Mouse (Mus musculus): ENCODE results near the gene Tnfsf13.
A peak's percentile ranks its signal among the peaks of the same experiment; 100 is the strongest.

Tnfsf13 gene

DNA sequence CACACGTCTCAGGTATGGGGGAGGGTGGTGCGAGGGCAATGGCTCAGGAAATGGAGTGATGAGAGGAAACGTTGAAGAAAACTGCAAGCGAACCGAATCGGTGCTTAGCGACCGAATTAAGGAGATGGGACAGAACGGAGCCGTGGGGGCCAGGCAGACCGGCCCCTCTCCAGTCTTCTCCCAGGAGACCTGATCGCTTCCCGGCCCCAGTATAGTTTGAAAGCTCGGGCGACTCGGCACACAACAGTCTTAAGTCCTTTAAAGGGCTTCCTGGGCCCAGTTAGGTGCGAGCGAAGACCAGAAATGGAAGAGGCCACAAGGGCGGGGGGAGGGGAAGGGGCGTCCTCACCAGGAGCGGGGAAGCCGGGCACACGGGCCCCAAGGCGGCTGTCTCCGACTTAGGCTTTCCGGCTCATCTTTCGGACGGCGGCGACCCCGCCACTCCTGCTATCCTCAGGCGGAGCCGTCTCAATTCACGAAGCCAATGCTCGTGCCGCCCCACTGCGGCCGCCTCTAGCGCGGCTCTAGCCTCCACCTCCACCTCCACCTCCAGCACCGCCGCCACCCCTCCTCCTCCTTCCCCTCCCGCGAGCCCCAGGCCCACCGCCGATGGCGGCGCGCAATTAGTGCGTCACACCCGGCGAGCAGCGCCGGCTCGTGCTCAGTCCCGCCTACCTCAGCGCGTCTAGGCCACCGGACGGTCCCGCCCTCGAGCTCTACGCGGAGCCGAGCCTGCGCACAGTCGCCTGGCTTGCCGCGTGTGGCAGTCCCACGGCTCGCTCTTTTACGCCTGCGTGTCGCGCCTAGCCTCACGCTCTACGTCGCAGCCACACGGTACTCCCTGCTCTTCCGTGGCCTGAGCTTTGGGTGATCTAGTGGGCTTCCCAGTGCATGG lies 4.0 kb downstream of the Tnfsf13 start, which contains the start of gene Senp3:
Senp3 (minus strand) TSS at position 771 of the 895 bp plus-strand sequence.
- Histone ChIP-seq H3K27me3 (ENCODE audit: insufficient read depth, low read length) (no peaks in the 10 kb centered on the region), H3K4me1 (replicated peaks; ENCODE audit: low read depth, low read length) (peaks cover 85% of the 10 kb centered on the region), H3K36me3 (ENCODE audit: insufficient read depth, low read length) (peaks cover 56% of the 10 kb centered on the region), H3K4me3 (replicated peaks; ENCODE audit: low read length) (peak within 1 kb of the TSS; percentile 95), H3K9me3 (ENCODE audit: low read length) (no peaks in the 10 kb centered on the region)
- TF ChIP-seq CTCF (conservative IDR thresholded peaks at IDR 0.05; ENCODE audit: low read length) (no peak), NANOG (IDR thresholded peaks at IDR 0.05; ENCODE audit: borderline replicate concordance, low read length) (no peak), POU5F1 (IDR thresholded peaks at IDR 0.05; ENCODE audit: borderline replicate concordance, low read length) (no peak)

DNA sequence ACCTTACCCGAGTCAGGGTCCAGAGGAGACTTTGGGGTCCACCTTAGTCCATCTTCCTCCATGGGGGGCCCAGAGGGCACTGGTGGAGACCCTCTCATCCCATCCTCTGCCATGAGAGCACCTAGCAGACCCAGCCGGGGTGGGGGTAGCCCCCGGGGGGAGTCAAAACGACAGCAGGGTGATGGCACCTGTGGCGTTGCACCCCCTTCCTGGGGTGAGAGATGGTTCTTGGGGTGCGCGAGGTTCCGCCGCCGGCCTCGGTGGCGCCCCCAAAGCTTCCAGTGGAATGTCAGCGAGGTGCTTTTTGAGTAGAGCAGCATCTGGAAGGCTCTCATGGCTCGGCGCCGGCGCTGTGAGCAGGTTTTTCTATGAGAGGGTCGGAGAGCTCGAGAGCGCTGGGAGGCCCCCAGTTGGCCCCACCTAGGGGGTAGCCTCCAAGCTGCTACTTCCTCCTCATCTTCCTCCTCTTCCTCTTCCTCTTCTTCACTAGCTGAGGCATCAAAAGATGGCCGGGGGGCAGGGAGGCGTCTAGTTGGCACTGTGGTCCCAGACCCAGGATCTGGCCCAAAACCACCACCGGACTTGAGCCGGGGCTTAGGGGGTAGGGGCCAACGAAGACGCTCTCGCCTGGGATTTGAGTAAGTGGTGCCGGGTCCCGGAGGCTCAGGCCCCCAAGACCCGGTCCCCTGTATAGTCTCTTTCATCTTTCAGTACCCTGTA lies 5.3 kb downstream of the Tnfsf13 start:
- no peaks in the 10 kb centered on the region for H3K9me3 ChIP-seq (ENCODE audit: low read length)
- H3K4me3 ChIP-seq (replicated peaks; ENCODE audit: low read length), result peak overlapping the region; percentile 95
- H3K27me3 ChIP-seq (ENCODE audit: insufficient read depth, low read length), result no peaks in the 10 kb centered on the region
- peaks cover 68% of the 10 kb centered on the region for H3K36me3 ChIP-seq (ENCODE audit: insufficient read depth, low read length)
- H3K4me1 ChIP-seq (replicated peaks; ENCODE audit: low read depth, low read length), result peaks cover 85% of the 10 kb centered on the region
- TF ChIP-seq NANOG (IDR thresholded peaks at IDR 0.05; ENCODE audit: borderline replicate concordance, low read length) (no peak), POU5F1 (IDR thresholded peaks at IDR 0.05; ENCODE audit: borderline replicate concordance, low read length) (no peak), CTCF (conservative IDR thresholded peaks at IDR 0.05; ENCODE audit: low read length) (no peak)

DNA sequence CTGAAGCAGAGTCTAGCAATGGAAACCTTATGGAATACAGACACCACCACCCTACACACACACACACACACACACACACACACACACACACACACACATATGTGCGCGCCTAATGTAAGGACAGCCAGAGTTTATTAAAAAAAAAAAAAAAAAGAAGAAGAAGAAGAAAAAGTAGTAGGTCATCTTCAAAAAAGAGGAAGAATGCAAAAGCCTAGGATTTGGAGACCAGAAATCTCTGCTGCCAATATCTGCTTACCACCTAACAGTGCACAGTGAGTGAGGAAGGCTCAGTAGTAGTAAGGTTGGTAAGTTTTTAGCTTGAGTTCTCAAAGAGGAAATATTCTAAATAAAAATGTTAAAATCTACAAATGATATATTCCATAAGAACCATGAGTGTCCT lies 6.4 kb downstream of the Tnfsf13 start:
- Histone ChIP-seq H3K27me3 (ENCODE audit: insufficient read depth, low read length) (no peaks in the 10 kb centered on the region), H3K36me3 (ENCODE audit: insufficient read depth, low read length) (peaks cover 77% of the 10 kb centered on the region), H3K9me3 (ENCODE audit: low read length) (no peaks in the 10 kb centered on the region), H3K4me3 (replicated peaks; ENCODE audit: low read length) (peak overlapping the region; percentile 95), H3K4me1 (replicated peaks; ENCODE audit: low read depth, low read length) (peaks cover 85% of the 10 kb centered on the region)
- TF ChIP-seq NANOG (IDR thresholded peaks at IDR 0.05; ENCODE audit: borderline replicate concordance, low read length), result no peak
- no peak for TF ChIP-seq CTCF (conservative IDR thresholded peaks at IDR 0.05; ENCODE audit: low read length)
- TF ChIP-seq POU5F1 (IDR thresholded peaks at IDR 0.05; ENCODE audit: borderline replicate concordance, low read length), result no peak

DNA sequence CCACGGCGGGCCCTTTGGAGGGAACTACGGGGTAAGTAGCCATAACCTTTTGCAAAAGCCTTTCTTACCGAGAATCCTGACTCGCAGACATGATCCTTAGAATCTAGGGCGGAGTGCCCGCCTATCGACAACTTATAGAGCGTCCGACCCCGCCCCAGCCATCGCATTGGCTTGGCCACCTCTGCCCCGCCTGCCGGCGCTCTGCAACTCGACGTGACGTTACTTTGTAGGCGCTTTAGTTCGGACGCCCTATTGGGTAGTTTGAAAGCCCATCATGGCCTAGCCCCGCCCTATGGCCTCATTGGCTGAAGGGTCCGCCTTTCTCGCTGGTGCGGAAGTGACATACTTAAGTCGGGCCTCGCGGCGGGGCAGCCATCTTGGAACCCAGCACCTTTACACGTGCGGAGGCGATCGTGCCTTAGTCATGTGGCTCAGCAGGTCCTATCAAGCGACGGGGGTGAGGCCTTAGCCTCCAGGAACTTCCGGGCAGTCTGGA lies 13.3 kb downstream of the Tnfsf13 start, which contains the start of gene Eif4a1:
Eif4a1 (minus strand) TSS at position 213 of the 496 bp plus-strand sequence.
- H3K27me3 ChIP-seq (ENCODE audit: insufficient read depth, low read length), result no peaks in the 10 kb centered on the region
- peak within 1 kb of the TSS; percentile 99 for H3K4me3 ChIP-seq (replicated peaks; ENCODE audit: low read length)
- peaks cover 76% of the 10 kb centered on the region for H3K4me1 ChIP-seq (replicated peaks; ENCODE audit: low read depth, low read length)
- H3K36me3 ChIP-seq (ENCODE audit: insufficient read depth, low read length), result peaks cover 91% of the 10 kb centered on the region
- no peak for TF ChIP-seq NANOG (IDR thresholded peaks at IDR 0.05; ENCODE audit: borderline replicate concordance, low read length)
- TF ChIP-seq POU5F1 (IDR thresholded peaks at IDR 0.05; ENCODE audit: borderline replicate concordance, low read length), result no peak
- TF ChIP-seq CTCF (conservative IDR thresholded peaks at IDR 0.05; ENCODE audit: low read length), result no peak
- no peaks in the 10 kb centered on the region for H3K9me3 ChIP-seq (ENCODE audit: low read length)

DNA sequence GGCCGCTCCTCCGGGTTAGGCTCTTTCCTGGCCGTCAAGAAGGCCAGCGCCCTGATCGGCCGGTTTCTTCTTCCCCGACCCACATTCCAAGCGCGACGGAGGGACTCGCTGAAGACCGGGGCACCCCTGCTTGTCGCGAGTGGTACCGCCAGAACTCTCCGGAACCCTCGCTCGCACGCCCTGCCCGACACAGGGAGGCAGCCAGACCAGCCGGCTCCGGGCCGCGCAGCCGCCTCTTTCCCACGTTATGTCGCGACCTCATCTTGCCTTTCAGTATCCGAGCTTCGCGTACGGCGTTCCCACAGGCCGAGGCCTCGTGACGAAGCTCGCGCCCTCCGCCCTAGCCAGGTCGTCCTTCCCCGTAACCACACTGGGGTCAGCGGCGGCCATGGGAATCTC lies 13.9 kb downstream of the Tnfsf13 start:
- TF ChIP-seq CTCF (conservative IDR thresholded peaks at IDR 0.05; ENCODE audit: low read length) (no peak), POU5F1 (IDR thresholded peaks at IDR 0.05; ENCODE audit: borderline replicate concordance, low read length) (no peak), NANOG (IDR thresholded peaks at IDR 0.05; ENCODE audit: borderline replicate concordance, low read length) (no peak)

DNA sequence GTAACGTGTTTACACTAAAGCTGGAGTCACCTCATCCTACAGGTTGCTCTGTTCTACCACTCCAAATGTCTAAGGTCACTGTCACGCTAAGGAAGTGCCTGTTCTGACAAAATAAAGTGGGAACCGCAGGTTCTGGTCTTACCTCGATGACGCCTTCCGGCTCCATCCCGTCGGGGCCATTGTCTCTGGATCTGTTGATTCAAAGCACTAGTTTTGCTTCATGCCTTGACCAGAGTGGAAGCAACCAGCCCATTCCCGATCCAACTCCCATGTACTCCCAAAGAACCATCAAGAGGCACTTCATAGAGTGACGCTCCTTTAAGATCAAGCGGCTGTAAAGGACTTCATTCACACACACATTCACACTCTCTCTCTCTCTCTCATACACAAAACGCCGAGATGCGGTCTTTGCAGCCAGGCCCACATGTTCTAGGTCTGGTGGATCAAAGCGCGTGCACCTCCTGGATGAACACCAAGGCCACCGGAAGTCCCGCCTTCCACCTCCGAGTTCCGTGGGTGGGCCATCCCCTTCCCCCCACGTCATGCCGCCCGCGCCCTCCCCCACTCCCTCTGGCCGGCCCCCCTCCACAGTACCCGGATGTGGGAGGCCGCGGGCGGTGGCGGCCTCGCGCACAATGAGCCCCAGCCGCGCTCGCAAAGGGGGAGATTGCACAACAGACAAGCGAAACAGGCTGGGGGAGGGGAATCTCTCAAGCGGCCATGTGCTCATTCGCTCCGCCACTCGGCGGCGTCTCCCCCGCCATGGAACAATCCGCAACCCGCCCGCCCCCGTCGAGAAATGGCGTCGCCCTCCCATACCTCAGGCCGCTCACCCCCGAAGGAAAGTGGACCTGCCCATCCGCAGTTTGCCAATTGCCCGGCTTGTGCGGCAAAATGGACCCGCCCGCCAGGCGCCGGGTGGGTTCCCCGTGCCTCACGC lies 14.5 kb downstream of the Tnfsf13 start:
- no peaks in the 10 kb centered on the region for H3K27me3 ChIP-seq (ENCODE audit: insufficient read depth, low read length)
- no peak for TF ChIP-seq CTCF (conservative IDR thresholded peaks at IDR 0.05; ENCODE audit: low read length)
- TF ChIP-seq NANOG (IDR thresholded peaks at IDR 0.05; ENCODE audit: borderline replicate concordance, low read length), result no peak
- TF ChIP-seq POU5F1 (IDR thresholded peaks at IDR 0.05; ENCODE audit: borderline replicate concordance, low read length), result no peak
- H3K4me1 ChIP-seq (replicated peaks; ENCODE audit: low read depth, low read length), result peaks cover 69% of the 10 kb centered on the region
- H3K4me3 ChIP-seq (replicated peaks; ENCODE audit: low read length), result peak overlapping the region; percentile 99
- H3K9me3 ChIP-seq (ENCODE audit: low read length), result no peaks in the 10 kb centered on the region
- H3K36me3 ChIP-seq (ENCODE audit: insufficient read depth, low read length), result peaks cover 88% of the 10 kb centered on the region

More for the DNA sequence above, 13.9 kb downstream of the Tnfsf13 start:
- H3K27me3 ChIP-seq (ENCODE audit: insufficient read depth, low read length), result no peaks in the 10 kb centered on the region
- peak overlapping the region; percentile 99 for H3K4me3 ChIP-seq (replicated peaks; ENCODE audit: low read length)
- no peaks in the 10 kb centered on the region for H3K9me3 ChIP-seq (ENCODE audit: low read length)
- H3K4me1 ChIP-seq (replicated peaks; ENCODE audit: low read depth, low read length), result peaks cover 71% of the 10 kb centered on the region
- peaks cover 90% of the 10 kb centered on the region for H3K36me3 ChIP-seq (ENCODE audit: insufficient read depth, low read length)

DNA sequence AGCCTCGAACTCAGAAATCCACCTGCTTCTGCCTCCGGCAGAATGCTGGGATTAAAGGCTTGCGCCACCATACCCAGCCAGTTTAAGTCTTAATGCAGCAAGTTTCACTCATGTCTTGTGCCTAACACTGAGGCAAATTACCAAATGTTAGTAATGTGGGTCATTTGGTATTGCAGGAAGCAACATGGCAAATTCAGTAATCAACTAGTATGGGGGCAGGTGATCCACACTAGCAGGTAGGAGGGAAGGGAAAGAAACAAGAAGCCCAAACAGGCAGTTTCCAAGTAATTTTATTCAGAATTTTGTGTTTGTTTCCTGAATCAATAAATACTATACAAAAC lies 18.9 kb downstream of the Tnfsf13 start:
- Histone ChIP-seq H3K4me1 (replicated peaks; ENCODE audit: low read depth, low read length) (peaks cover 67% of the 10 kb centered on the region), H3K4me3 (replicated peaks; ENCODE audit: low read length) (0 out of 2 replicates have a peak overlapping the region, but pooled peaks have one; percentile 20), H3K9me3 (ENCODE audit: low read length) (no peaks in the 10 kb centered on the region), H3K27me3 (ENCODE audit: insufficient read depth, low read length) (no peaks in the 10 kb centered on the region), H3K36me3 (ENCODE audit: insufficient read depth, low read length) (peaks cover 74% of the 10 kb centered on the region)
- TF ChIP-seq NANOG (IDR thresholded peaks at IDR 0.05; ENCODE audit: borderline replicate concordance, low read length), result no peak
- no peak for TF ChIP-seq POU5F1 (IDR thresholded peaks at IDR 0.05; ENCODE audit: borderline replicate concordance, low read length)
- TF ChIP-seq CTCF (conservative IDR thresholded peaks at IDR 0.05; ENCODE audit: low read length), result no peak

Data from E14TG2a.4 (cell line).